Mouse (Mus musculus) CH12.LX (cell line): ENCODE data around the gene Hp.

Experiments
- CTCF ChIP-seq, 2 experiments: IDR thresholded peaks in 1 of 2; conservative IDR thresholded peaks in 1 of 2; 2 replicates each; pipeline ENCODE4 v1.5.1; 2011 to 2012; ENCODE audit warnings: low read depth in 2 of 2, low read length in 2 of 2, improper control_type of control experiment in 1 of 2, inconsistent platforms in 1 of 2, mild to moderate bottlenecking in 1 of 2, moderate library complexity in 1 of 2
- E2F4 ChIP-seq: IDR thresholded peaks from 2 replicates; pipeline ENCODE4 v1.6.1; 2011; ENCODE audit warnings: low read depth, low read length, improper control_type of control experiment; ENCODE audit not compliant: insufficient replicate concordance
- ELF1 ChIP-seq: IDR thresholded peaks from 2 replicates; pipeline ENCODE4 v1.6.1; 2014; ENCODE audit warnings: low read depth, mild to moderate bottlenecking, inconsistent platforms, low read length, improper control_type of control experiment
- EP300 ChIP-seq: IDR thresholded peaks from 2 replicates; pipeline ENCODE4 v1.6.1; 2011; ENCODE audit warnings: low read length, improper control_type of control experiment
- MYC ChIP-seq: IDR thresholded peaks from 2 replicates; pipeline ENCODE4 v1.6.1; 2011; ENCODE audit warnings: low read depth, mild to moderate bottlenecking, improper control_type of control experiment, low read length
- TBP ChIP-seq: conservative IDR thresholded peaks from 2 replicates; pipeline ENCODE4 v1.6.1; 2011; ENCODE audit warnings: low read depth, low read length, improper control_type of control experiment
- UBTF ChIP-seq: IDR thresholded peaks from 2 replicates; pipeline ENCODE4 v1.6.1; 2012; ENCODE audit warnings: low read depth, mild to moderate bottlenecking, inconsistent platforms, low read length, improper control_type of control experiment, moderate library complexity
- USF1 ChIP-seq: IDR thresholded peaks from 2 replicates; pipeline ENCODE4 v1.6.1; 2014; ENCODE audit warnings: low read depth, mild to moderate bottlenecking, inconsistent platforms, low read length, improper control_type of control experiment
- ZKSCAN1 ChIP-seq: IDR thresholded peaks from 2 replicates; pipeline ENCODE4 v1.6.1; 2012; ENCODE audit warnings: low read depth, inconsistent platforms, low read length, improper control_type of control experiment, borderline replicate concordance

GRCm38 (mm10) chr8:109628638-109629037, 49.7 kb upstream of the Hp start:
- no peak for TF ChIP-seq ELF1
- no peak for TF ChIP-seq EP300
- no peak for TF ChIP-seq MYC
- TF ChIP-seq USF1, result no peak
- no peak for TF ChIP-seq E2F4
- no peak for TF ChIP-seq CTCF (conservative IDR thresholded peaks at IDR 0.05 in 1 of 2, IDR thresholded peaks at IDR 0.05 in 1 of 2; ENCODE audit: low read depth in 2 of 2, low read length in 2 of 2)
- TF ChIP-seq UBTF, result no peak
- TF ChIP-seq TBP, result no peak
- TF ChIP-seq ZKSCAN1, result no peak
